ENCODE assay signal across 31 mouse cellular contexts in the genomic region with DNA sequence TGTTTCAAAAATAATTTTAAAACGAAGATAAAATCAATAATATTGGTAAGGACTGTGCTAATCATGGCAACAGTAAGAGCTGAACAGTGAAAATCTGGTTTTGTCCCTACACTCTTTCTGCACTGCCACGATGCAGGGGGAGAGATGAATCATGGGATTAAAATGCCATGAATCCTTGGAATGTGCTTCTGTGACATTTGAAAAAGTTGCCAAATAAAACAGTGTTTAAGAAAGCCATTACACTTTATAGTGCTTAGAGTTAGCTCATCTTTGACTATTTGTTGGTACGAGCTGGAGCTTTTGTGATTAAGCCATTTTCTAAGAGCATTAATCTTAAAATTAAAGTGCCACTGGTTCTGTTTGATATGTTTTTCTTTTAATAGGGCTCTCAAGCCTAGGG.
DNase-seq lines count a peak whose midpoint lies in the region; ATAC-seq and TF ChIP-seq lines count a peak whose summit lies in the region.
"Had no signal": no experiment of that assay in that cellular context is flagged by ENCODE, and none has a peak within 500 bp of the region (broad histone marks: within the 10 kb centered on the region; RNA-seq: fewer than 3 reads in every experiment).

No protein-coding gene starts in this region.

- no peak overlapping the region for H3K27ac ChIP-seq in heart, postnatal 0 days (ENCODE audit: low read depth)
- no peak overlapping the region for H3K27ac ChIP-seq in heart, embryonic 11.5 days (ENCODE audit: low read depth, low read length)
- no peak overlapping the region for H3K27ac ChIP-seq in lung, embryonic 14.5 days (ENCODE audit: low read depth)
- H3K27ac ChIP-seq in hindbrain, embryonic 10.5 days, result no peak overlapping the region
- H3K27ac ChIP-seq in limb, embryonic 10.5 days, result no peak overlapping the region
- H3K27ac ChIP-seq: embryonic facial prominence, embryonic 10.5 days; embryonic facial prominence, embryonic 13.5 days; forebrain, embryonic 10.5 days; forebrain, embryonic 13.5 days; gastrocnemius, adult 2 months; heart, adult 2 months; heart, embryonic 10.5 days; hindbrain, embryonic 14.5 days; hindbrain, postnatal 0 days had no signal

- no peaks in the 10 kb centered on the region for H3K9me3 ChIP-seq in heart, postnatal 0 days (replicated peaks; ENCODE audit: control insufficient read depth, low read length)
- no peaks in the 10 kb centered on the region for H3K9me3 ChIP-seq in heart, embryonic 11.5 days (replicated peaks; ENCODE audit: control insufficient read depth, low read length)
- H3K9me3 ChIP-seq in lung, embryonic 14.5 days (ENCODE audit: low read depth, low read length), result no peaks in the 10 kb centered on the region
- H3K9me3 ChIP-seq in hindbrain, embryonic 10.5 days, result no peaks in the 10 kb centered on the region
- no peaks in the 10 kb centered on the region for H3K9me3 ChIP-seq in limb, embryonic 10.5 days (replicated peaks)
- H3K9me3 ChIP-seq: embryonic facial prominence, embryonic 10.5 days; embryonic facial prominence, embryonic 13.5 days; forebrain, embryonic 10.5 days; forebrain, embryonic 13.5 days; heart, embryonic 10.5 days had no signal

- no peak overlapping the region for H3K4me3 ChIP-seq in heart, postnatal 0 days (ENCODE audit: low read depth, low read length)
- no peak overlapping the region for H3K4me3 ChIP-seq in heart, embryonic 11.5 days (ENCODE audit: low read depth, low read length)
- H3K4me3 ChIP-seq in lung, embryonic 14.5 days (ENCODE audit: low read depth, low read length), result no peak overlapping the region
- no peak overlapping the region for H3K4me3 ChIP-seq in lung, adult 2 months (replicated peaks; ENCODE audit: extremely low read depth, low read depth, low read length)
- H3K4me3 ChIP-seq in hindbrain, embryonic 10.5 days, result no peak overlapping the region
- H3K4me3 ChIP-seq in limb, embryonic 10.5 days, result no peak overlapping the region
- H3K4me3 ChIP-seq: embryonic facial prominence, embryonic 10.5 days; embryonic facial prominence, embryonic 13.5 days; erythroblast, embryonic 14.5 days; forebrain, embryonic 10.5 days; forebrain, embryonic 13.5 days; gastrocnemius, adult 2 months; heart, adult 2 months; heart, embryonic 10.5 days had no signal

- 0 out of 2 replicates have a peak, but pooled peaks cover 3% of the 10 kb centered on the region for H3K4me1 ChIP-seq in heart, postnatal 0 days (ENCODE audit: control insufficient read depth, insufficient read depth)
- no peaks in the 10 kb centered on the region for H3K4me1 ChIP-seq in heart, embryonic 11.5 days (ENCODE audit: control insufficient read depth, insufficient read depth, low read length)
- no peaks in the 10 kb centered on the region for H3K4me1 ChIP-seq in lung, embryonic 14.5 days (ENCODE audit: insufficient read depth)
- no peaks in the 10 kb centered on the region for H3K4me1 ChIP-seq in lung, adult 2 months (ENCODE audit: control insufficient read depth, insufficient read depth, low read length)
- H3K4me1 ChIP-seq in hindbrain, embryonic 10.5 days (replicated peaks), result no peaks in the 10 kb centered on the region
- no peaks in the 10 kb centered on the region for H3K4me1 ChIP-seq in limb, embryonic 10.5 days
- H3K4me1 ChIP-seq: embryonic facial prominence, embryonic 10.5 days; embryonic facial prominence, embryonic 13.5 days; forebrain, embryonic 10.5 days; forebrain, embryonic 13.5 days; heart, embryonic 10.5 days had no signal

- no peak for TF ChIP-seq CTCF in heart, postnatal 0 days (IDR thresholded peaks at IDR 0.05; ENCODE audit: low read depth)
- TF ChIP-seq CTCF in lung, embryonic 14.5 days (IDR thresholded peaks at IDR 0.05; ENCODE audit: low read depth), result no peak
- TF ChIP-seq CTCF in lung, adult 2 months (IDR thresholded peaks at IDR 0.05; ENCODE audit: insufficient read depth, low read length), result no peak

- H3K27me3 ChIP-seq in heart, postnatal 0 days (ENCODE audit: control insufficient read depth, insufficient read depth, low read length), result no peaks in the 10 kb centered on the region
- no peaks in the 10 kb centered on the region for H3K27me3 ChIP-seq in heart, embryonic 11.5 days (ENCODE audit: control insufficient read depth, insufficient read depth, low read length)
- no peaks in the 10 kb centered on the region for H3K27me3 ChIP-seq in lung, embryonic 14.5 days (ENCODE audit: insufficient read depth, low read length)
- no peaks in the 10 kb centered on the region for H3K27me3 ChIP-seq in hindbrain, embryonic 10.5 days (ENCODE audit: insufficient read depth, poor library complexity, severe bottlenecking)
- no peaks in the 10 kb centered on the region for H3K27me3 ChIP-seq in limb, embryonic 10.5 days (ENCODE audit: low read depth, poor library complexity, severe bottlenecking)
- H3K27me3 ChIP-seq: embryonic facial prominence, embryonic 13.5 days; forebrain, embryonic 13.5 days had no signal

- no peak for ATAC-seq in heart, postnatal 0 days (ENCODE audit: insufficient read depth, low read depth)
- ATAC-seq in heart, embryonic 11.5 days (replicated peaks; ENCODE audit: insufficient number of reproducible peaks, low FRiP score, low TSS enrichment), result no peak
- no peak for ATAC-seq in lung, embryonic 14.5 days (ENCODE audit: insufficient read depth)
- ATAC-seq: CD4-positive, CD25-positive, alpha-beta regulatory T cell, adult 4 months; forebrain, embryonic 13.5 days; forebrain, embryonic 16.5 days; hindbrain, postnatal 0 days; inflammation-experienced regulatory T-cells, adult 6 months; intestine, embryonic 16.5 days had no signal

- H3K36me3 ChIP-seq in heart, postnatal 0 days (replicated peaks; ENCODE audit: control insufficient read depth, insufficient read depth, low read length), result no peaks in the 10 kb centered on the region
- H3K36me3 ChIP-seq in heart, embryonic 11.5 days (ENCODE audit: control insufficient read depth, insufficient read depth, low read length), result no peaks in the 10 kb centered on the region
- H3K36me3 ChIP-seq in lung, embryonic 14.5 days (ENCODE audit: insufficient read depth), result no peaks in the 10 kb centered on the region
- H3K36me3 ChIP-seq in hindbrain, embryonic 10.5 days, result no peaks in the 10 kb centered on the region
- H3K36me3 ChIP-seq in limb, embryonic 10.5 days, result no peaks in the 10 kb centered on the region
- H3K36me3 ChIP-seq: embryonic facial prominence, embryonic 10.5 days; embryonic facial prominence, embryonic 13.5 days; forebrain, embryonic 10.5 days; heart, embryonic 10.5 days had no signal

- H3K4me2 ChIP-seq in heart, postnatal 0 days (ENCODE audit: low read depth, low read length), result no peak overlapping the region
- H3K4me2 ChIP-seq in heart, embryonic 11.5 days, result no peak overlapping the region
- H3K4me2 ChIP-seq in lung, embryonic 14.5 days, result no peak overlapping the region
- H3K4me2 ChIP-seq: embryonic facial prominence, embryonic 13.5 days; forebrain, embryonic 13.5 days; hindbrain, embryonic 14.5 days had no signal

- DNase-seq in heart, postnatal 0 days (ENCODE audit: low spot score), result peak; percentile 20
- peak; percentile 3 for DNase-seq in lung, embryonic 14.5 days
- no peak for DNase-seq in lung, adult 2 months
- DNase-seq in Muller cell, postnatal 12 days (ENCODE audit: inconsistent ontology term), result peak; percentile 77
- peak; percentile 6 for DNase-seq in fibroblast of lung, adult 2 months (ENCODE audit: low read depth)
- DNase-seq in hindbrain, embryonic 10.5 days (ENCODE audit: low spot score), result no peak
- no peak for DNase-seq in limb, embryonic 10.5 days (ENCODE audit: low spot score)
- DNase-seq: adrenal gland, adult 2 months; adrenal gland, postnatal 14 days; cerebellum, adult 11-12 months; cerebellum, adult 8-10 months; cerebellum, postnatal 10 days; cerebellum, postnatal 36 days; embryo, embryonic 11 days; gastrocnemius, adult 2 months; gastrocnemius, postnatal 36 days; heart, adult 2 months; heart, postnatal 36 days had no signal

- 27% methylated on average over 3 of the region's 3 CpGs for WGBS in heart, postnatal 0 days
- WGBS in heart, embryonic 11.5 days (ENCODE audit: insufficient replicate concordance), result 33% methylated on average over 3 of the region's 3 CpGs
- WGBS in lung, embryonic 14.5 days, result 35% methylated on average over 3 of the region's 3 CpGs
- WGBS in lung, adult 2 months, result 35% methylated on average over 3 of the region's 3 CpGs
- 71% methylated on average over 3 of the region's 3 CpGs for WGBS in hindbrain, embryonic 10.5 days
- 65% methylated on average over 3 of the region's 3 CpGs for WGBS in limb, embryonic 10.5 days

- no peak for TF ChIP-seq POLR2A in lung, adult 2 months (IDR thresholded peaks at IDR 0.05; ENCODE audit: borderline replicate concordance, extremely low read depth, low read depth, low read length)

- H3K9ac ChIP-seq in heart, postnatal 0 days (replicated peaks; ENCODE audit: low read depth, low read length), result no peak overlapping the region
- H3K9ac ChIP-seq in heart, embryonic 11.5 days (ENCODE audit: low read depth, low read length), result no peak overlapping the region
- H3K9ac ChIP-seq in lung, embryonic 14.5 days, result no peak overlapping the region
- H3K9ac ChIP-seq: embryonic facial prominence, embryonic 13.5 days; forebrain, embryonic 13.5 days; hindbrain, embryonic 14.5 days had no signal

- TF ChIP-seq EP300 in heart, postnatal 0 days (IDR thresholded peaks at IDR 0.05; ENCODE audit: low read depth), result no peak

Comparison
In these comparisons a context has a peak if more than half of its experiments do, and no peak if none do; other contexts are left out.
1. DNase-seq: peak in heart, postnatal 0 days (single experiment), lung, embryonic 14.5 days (single experiment), Muller cell, postnatal 12 days (single experiment) and fibroblast of lung, adult 2 months (single experiment); none in lung, adult 2 months (single experiment), hindbrain, embryonic 10.5 days (single experiment) and limb, embryonic 10.5 days (single experiment).